Mouse (Mus musculus) olfactory bulb, adult 2 months (tissue): ENCODE measurements around the gene Sumf1.

Experiments
- CTCF ChIP-seq: fragments of 200-500 bp; IDR thresholded peaks from 2 replicates; pipeline ENCODE4 v1.5.1; 2012; ENCODE audit warnings: low read depth, mild to moderate bottlenecking, low read length, moderate library complexity; ENCODE audit not compliant: insufficient read depth
- POLR2A ChIP-seq: fragments of 200-500 bp; IDR thresholded peaks from 2 replicates; pipeline ENCODE4 v1.6.1; 2012; ENCODE audit warnings: mild to moderate bottlenecking, low read depth, low read length, moderate library complexity; ENCODE audit not compliant: insufficient read depth

- no peak for TF ChIP-seq POLR2A
- TF ChIP-seq CTCF: no peak
Observed at GRCm38 (mm10) chr6:108206145-108206544, 20.8 kb upstream of the Sumf1 start.
